Mouse (Mus musculus) embryo, embryonic 11 days (tissue): ENCODE measurements around the gene Axl.
"Not testable (repeated sequence)": the region's sequence is repeated elsewhere in the genome, so short reads cannot be mapped to it uniquely, and the experiment has no call there.

Experiments
- DNase-seq: peaks from one replicate; pipeline ENCODE4 v3.0.0-alpha.2; 2015

Axl gene

GRCm38 (mm10) chr7:25792966-25793365, 4.5 kb upstream of the Axl start:
- not testable (repeated sequence) for DNase-seq

- DNase-seq: no peak
These were observed 2.1 kb upstream of the Axl start for GRCm38 (mm10) chr7:25790615-25791014.

GRCm38 (mm10) chr7:25789129-25789440, 580 bp upstream of the Axl start:
- peak; percentile 20 for DNase-seq

- peak; percentile 13 for DNase-seq
These were observed 867 bp downstream of the Axl start for GRCm38 (mm10) chr7:25787456-25788219.

- no peak for DNase-seq
These were observed 1.5 kb downstream of the Axl start for GRCm38 (mm10) chr7:25786974-25787373.

GRCm38 (mm10) chr7:25785752-25786151, 2.8 kb downstream of the Axl start:
- DNase-seq: no peak

GRCm38 (mm10) chr7:25784808-25785207, 3.7 kb downstream of the Axl start:
- no peak for DNase-seq

GRCm38 (mm10) chr7:25783746-25784145, 4.8 kb downstream of the Axl start:
- no peak for DNase-seq

GRCm38 (mm10) chr7:25782744-25783143, 5.8 kb downstream of the Axl start:
- no peak for DNase-seq

GRCm38 (mm10) chr7:25781937-25782610, 6.4 kb downstream of the Axl start:
- DNase-seq: peak; percentile 49

- DNase-seq: peak; percentile 25
These were observed 7.1 kb downstream of the Axl start for GRCm38 (mm10) chr7:25781321-25781936.

GRCm38 (mm10) chr7:25780753-25781152, 7.8 kb downstream of the Axl start:
- DNase-seq: no peak

GRCm38 (mm10) chr7:25780021-25780420, 8.5 kb downstream of the Axl start:
- no peak for DNase-seq

GRCm38 (mm10) chr7:25768229-25768628, 20.3 kb downstream of the Axl start:
- DNase-seq: no peak

- DNase-seq: no peak
These were observed 22.4 kb downstream of the Axl start for GRCm38 (mm10) chr7:25766108-25766507.

GRCm38 (mm10) chr7:25764221-25764620, 24.3 kb downstream of the Axl start:
- DNase-seq: peak; percentile 29

GRCm38 (mm10) chr7:25763678-25764077, 24.8 kb downstream of the Axl start:
- peak; percentile 22 for DNase-seq

- DNase-seq: no peak
These were observed 27.2 kb downstream of the Axl start for GRCm38 (mm10) chr7:25761354-25761753.

GRCm38 (mm10) chr7:25756011-25756410, 32.5 kb downstream of the Axl start:
- DNase-seq: peak; percentile 92

- peak; percentile 83 for DNase-seq
These were observed 33.1 kb downstream of the Axl start for GRCm38 (mm10) chr7:25755468-25755833.

- DNase-seq: peak; percentile 99
These were observed 33.6 kb downstream of the Axl start, which contains the start of gene Hnrnpul1 for GRCm38 (mm10) chr7:25754738-25755467. TSS of gene Hnrnpul1 (minus strand) at chr7:25754757.

- DNase-seq: no peak
These were observed 34.1 kb downstream of the Axl start for GRCm38 (mm10) chr7:25754439-25754737.

GRCm38 (mm10) chr7:25753643-25754438, 34.7 kb downstream of the Axl start:
- DNase-seq: peak; percentile 50
